22 mouse cellular contexts compared by ENCODE assay signal in genomic region chr15:81050488-81050887, GRCm38 (mm10).
"Had no signal": no experiment of that assay in that cellular context is flagged by ENCODE, and none has a peak within 500 bp of the region (broad histone marks: within the 10 kb centered on the region; RNA-seq: fewer than 3 reads in every experiment).

No protein-coding gene starts in this region.

- ATAC-seq: forebrain, embryonic 16.5 days; hindbrain, embryonic 16.5 days; inflammation-experienced regulatory T-cells, adult 6 months; intestine, embryonic 15.5 days had no signal

- H3K36me3 ChIP-seq: hindbrain, embryonic 10.5 days; hindbrain, embryonic 12.5 days; intestine, embryonic 15.5 days; limb, embryonic 10.5 days; limb, embryonic 12.5 days had no signal

- DNase-seq: gastrocnemius, postnatal 14 days; heart, adult 2 months; heart, postnatal 10 days; heart, postnatal 4 days; kidney, adult 18-20 months; kidney, adult 8-10 months; kidney, postnatal 10 days; kidney, postnatal 25 days; kidney, postnatal 4 days; liver had no signal

- H3K27me3 ChIP-seq: hindbrain, embryonic 12.5 days; intestine, embryonic 15.5 days; limb, embryonic 12.5 days had no signal

- H3K4me2 ChIP-seq: heart, embryonic 11.5 days; hindbrain, embryonic 12.5 days; intestine, embryonic 15.5 days; limb, embryonic 12.5 days had no signal

- H3K9me3 ChIP-seq: hindbrain, embryonic 10.5 days; hindbrain, embryonic 12.5 days; intestine, embryonic 15.5 days; limb, embryonic 10.5 days; limb, embryonic 12.5 days had no signal

- H3K27ac ChIP-seq: heart, adult 2 months; hindbrain, embryonic 10.5 days; hindbrain, embryonic 12.5 days; intestine, embryonic 15.5 days; layer of hippocampus, adult 2 months; left cerebral cortex, adult 2 months; limb, embryonic 10.5 days; limb, embryonic 12.5 days; liver, embryonic 14.5 days had no signal

- H3K9ac ChIP-seq: hindbrain, embryonic 12.5 days; intestine, embryonic 15.5 days; limb, embryonic 12.5 days; liver, embryonic 14.5 days had no signal

- H3K4me3 ChIP-seq: heart, adult 2 months; hindbrain, embryonic 10.5 days; hindbrain, embryonic 12.5 days; intestine, embryonic 15.5 days; layer of hippocampus, adult 2 months; left cerebral cortex, adult 2 months; limb, embryonic 10.5 days; limb, embryonic 12.5 days had no signal

- H3K4me1 ChIP-seq: hindbrain, embryonic 10.5 days; hindbrain, embryonic 12.5 days had no signal
